Mouse (Mus musculus) testis, postnatal 14 days (tissue): Measurements from ENCODE around the gene Pnliprp1.

Experiments
- DNase-seq: peaks from one replicate; pipeline ENCODE4 v3.0.0; 2021; ENCODE audit warnings: low spot score

Pnliprp1 gene

DNA sequence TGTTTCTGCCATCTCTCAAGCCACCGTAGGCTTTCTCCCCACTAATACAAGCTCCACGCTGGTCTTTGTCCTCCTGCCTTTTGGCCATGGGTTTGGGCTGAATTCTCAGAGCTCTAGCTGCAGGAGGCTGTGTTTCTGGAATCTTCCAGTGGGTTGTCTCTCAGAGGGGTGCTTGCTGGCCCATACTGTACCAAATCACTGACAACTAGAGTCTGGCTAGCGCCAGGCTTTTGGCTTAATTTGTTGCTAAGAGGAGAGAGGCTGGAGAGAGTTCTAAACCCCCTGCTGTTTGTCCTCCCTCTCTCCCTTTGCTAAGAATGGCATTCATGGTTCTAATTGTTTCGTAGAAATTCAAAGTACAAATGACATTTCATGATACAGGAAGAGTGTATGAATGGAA, 52.9 kb downstream of the Pnliprp1 start:
- DNase-seq, result no peak

GRCm38 (mm10) chr19:58783938-58784337, 55.3 kb downstream of the Pnliprp1 start:
- DNase-seq, result no peak

GRCm38 (mm10) chr19:58789194-58789593, 60.5 kb downstream of the Pnliprp1 start:
- DNase-seq, result no peak
